Mouse (Mus musculus) embryonic facial prominence, embryonic 12.5 days (tissue): Measurements from ENCODE around the gene Elfn2. TPM values are rescaled to one million over a fixed set of nuclear protein-coding genes. Genes with fewer than 3 reads are reported as not detected.

Experiments
- ATAC-seq: fragments of 200-750 bp; cut with Nextera tagmentation; 2 replicates; pipeline ENCODE4 v1.8.0; 2017; ENCODE audit not compliant: insufficient number of reproducible peaks, insufficient read depth, low FRiP score, low TSS enrichment
- H3K27ac ChIP-seq: fragments of 300-500 bp; sonication (generic); 2 replicates; pipeline ENCODE4 v1.5.1; 2016; ENCODE audit warnings: mild to moderate bottlenecking
- H3K27me3 ChIP-seq: fragments of 300-500 bp; sonication (generic); 2 replicates; pipeline ENCODE4 v1.6.1; 2016; ENCODE audit warnings: mild to moderate bottlenecking, moderate library complexity
- H3K36me3 ChIP-seq: fragments of 300-500 bp; sonication (generic); 2 replicates; pipeline ENCODE4 v1.6.1; 2016; ENCODE audit warnings: mild to moderate bottlenecking
- H3K4me1 ChIP-seq: fragments of 300-500 bp; sonication (generic); 2 replicates; pipeline ENCODE4 v1.6.1; 2016
- H3K4me2 ChIP-seq: fragments of 300-500 bp; sonication (generic); replicated peaks from 2 replicates; pipeline ENCODE4 v1.6.1; 2016; ENCODE audit warnings: mild to moderate bottlenecking, moderate library complexity
- H3K4me3 ChIP-seq: fragments of 300-500 bp; sonication (generic); 2 replicates; pipeline ENCODE4 v1.5.1; 2016; ENCODE audit warnings: mild to moderate bottlenecking
- H3K9ac ChIP-seq: fragments of 300-500 bp; sonication (generic); 2 replicates; pipeline ENCODE4 v1.6.1; 2016; ENCODE audit warnings: mild to moderate bottlenecking, moderate library complexity
- H3K9me3 ChIP-seq: fragments of 300-500 bp; sonication (generic); 2 replicates; pipeline ENCODE4 v1.6.1; 2016; ENCODE audit warnings: mild to moderate bottlenecking, moderate library complexity
- WGBS: fragments of 180-500 bp; shearing (Covaris S2); methylation state at CpG from one replicate; pipeline ENCODE4 v1.1.7; 2016; 5-methylcytosine and 5-hydroxymethylcytosine counted together
- polyA plus RNA-seq: library from polyadenylated mRNA; unstranded; fragments of >200 nt; fragmentation: Nextera tagmentation; extraction: Ambion mirVana; gene quantifications from 2 replicates; pipeline ENCODE4 v1.2.1, GENCODE M21; 2016

Gene Elfn2
- polyA plus RNA-seq, 1 experiment from 2014 or later: 0.06 TPM

- Histone ChIP-seq H3K4me1 (peaks cover 9% of the 10 kb centered on the region; the same call in 1 of the 2 replicates), H3K27me3 (peaks cover 39% of the 10 kb centered on the region), H3K36me3 (no peaks in the 10 kb centered on the region), H3K9ac (no peak overlapping the region), H3K27ac (no peak overlapping the region), H3K4me3 (no peak overlapping the region), H3K9me3 (no peaks in the 10 kb centered on the region), H3K4me2 (no peak overlapping the region)
- 49% methylated on average over 5 of the region's 5 CpGs for WGBS
- ATAC-seq: no peak
Measured at GRCm38 (mm10) chr15:78677708-78678107, 40.9 kb downstream of the Elfn2 start.

GRCm38 (mm10) chr15:78677015-78677414 is 41.6 kb downstream of the Elfn2 start:
- Histone ChIP-seq H3K4me3 (no peak overlapping the region), H3K9me3 (no peaks in the 10 kb centered on the region), H3K9ac (no peak overlapping the region), H3K27ac (no peak overlapping the region), H3K27me3 (peaks cover 46% of the 10 kb centered on the region), H3K4me1 (peaks cover 9% of the 10 kb centered on the region; the same call in 1 of the 2 replicates), H3K36me3 (no peaks in the 10 kb centered on the region), H3K4me2 (no peak overlapping the region)
- ATAC-seq: no peak
- WGBS: 83% methylated on average over 9 of the region's 9 CpGs

GRCm38 (mm10) chr15:78674912-78675412 is 43.6 kb downstream of the Elfn2 start:
- Histone ChIP-seq H3K4me3 (no peak overlapping the region), H3K27me3 (peaks cover 65% of the 10 kb centered on the region), H3K4me1 (0 out of 2 replicates have a peak, but pooled peaks cover 5% of the 10 kb centered on the region), H3K9ac (no peak overlapping the region), H3K36me3 (no peaks in the 10 kb centered on the region), H3K27ac (no peak overlapping the region), H3K4me2 (no peak overlapping the region), H3K9me3 (no peaks in the 10 kb centered on the region)
- no peak for ATAC-seq
- 70% methylated on average over 6 of the region's 6 CpGs for WGBS

- peaks cover 65% of the 10 kb centered on the region for H3K27me3 ChIP-seq
- no peaks in the 10 kb centered on the region for H3K9me3 ChIP-seq
- H3K4me1 ChIP-seq: 0 out of 2 replicates have a peak, but pooled peaks cover 5% of the 10 kb centered on the region
- no peak overlapping the region for H3K9ac ChIP-seq
- WGBS: 79% methylated on average over 19 of the region's 19 CpGs
- no peak overlapping the region for H3K4me2 ChIP-seq
- no peaks in the 10 kb centered on the region for H3K36me3 ChIP-seq
- no peak overlapping the region for H3K4me3 ChIP-seq
- H3K27ac ChIP-seq: no peak overlapping the region
- no peak for ATAC-seq
Measured at GRCm38 (mm10) chr15:78673436-78673835, 45.1 kb downstream of the Elfn2 start.

GRCm38 (mm10) chr15:78670341-78670740 is 48.2 kb downstream of the Elfn2 start:
- H3K4me3 ChIP-seq: no peak overlapping the region
- 41% methylated on average over 5 of the region's 5 CpGs for WGBS
- no peaks in the 10 kb centered on the region for H3K36me3 ChIP-seq
- ATAC-seq: no peak
- no peak overlapping the region for H3K9ac ChIP-seq
- 0 out of 2 replicates have a peak, but pooled peaks cover 5% of the 10 kb centered on the region for H3K4me1 ChIP-seq
- peaks cover 52% of the 10 kb centered on the region for H3K27me3 ChIP-seq
- H3K4me2 ChIP-seq: no peak overlapping the region
- H3K27ac ChIP-seq: no peak overlapping the region
- H3K9me3 ChIP-seq: no peaks in the 10 kb centered on the region

- Histone ChIP-seq H3K9ac (no peak overlapping the region), H3K4me1 (no peaks in the 10 kb centered on the region), H3K36me3 (no peaks in the 10 kb centered on the region), H3K4me2 (no peak overlapping the region), H3K9me3 (no peaks in the 10 kb centered on the region), H3K4me3 (no peak overlapping the region), H3K27ac (no peak overlapping the region), H3K27me3 (peaks cover 43% of the 10 kb centered on the region)
- WGBS: 64% methylated on average over 10 of the region's 10 CpGs
- no peak for ATAC-seq
Measured at GRCm38 (mm10) chr15:78669221-78669871, 49.2 kb downstream of the Elfn2 start.

GRCm38 (mm10) chr15:78664268-78664667 is 54.3 kb downstream of the Elfn2 start:
- H3K27me3 ChIP-seq: no peaks in the 10 kb centered on the region
- no peaks in the 10 kb centered on the region for H3K9me3 ChIP-seq
- H3K4me1 ChIP-seq: no peaks in the 10 kb centered on the region
- H3K9ac ChIP-seq: no peak overlapping the region
- H3K27ac ChIP-seq: no peak overlapping the region
- 66% methylated on average over 5 of the region's 5 CpGs for WGBS
- no peaks in the 10 kb centered on the region for H3K36me3 ChIP-seq
- no peak overlapping the region for H3K4me2 ChIP-seq
- no peak overlapping the region for H3K4me3 ChIP-seq
- no peak for ATAC-seq

- Histone ChIP-seq H3K27ac (no peak overlapping the region), H3K4me2 (no peak overlapping the region), H3K27me3 (peaks cover 5% of the 10 kb centered on the region; the same call in 1 of the 2 replicates), H3K9me3 (no peaks in the 10 kb centered on the region), H3K36me3 (no peaks in the 10 kb centered on the region), H3K4me3 (no peak overlapping the region), H3K4me1 (no peaks in the 10 kb centered on the region), H3K9ac (no peak overlapping the region)
- WGBS: 38% methylated on average over 4 of the region's 4 CpGs
- no peak for ATAC-seq
Measured at GRCm38 (mm10) chr15:78651169-78651568, 67.4 kb downstream of the Elfn2 start.

- WGBS: 66% methylated on average over 4 of the region's 4 CpGs
- no peak overlapping the region for H3K9ac ChIP-seq
Measured at GRCm38 (mm10) chr15:78647746-78648145, 70.8 kb downstream of the Elfn2 start.

GRCm38 (mm10) chr15:78644606-78645005 is 74.0 kb downstream of the Elfn2 start:
- no peak overlapping the region for H3K4me2 ChIP-seq
- no peaks in the 10 kb centered on the region for H3K9me3 ChIP-seq
- 0 out of 2 replicates have a peak, but pooled peaks cover 3% of the 10 kb centered on the region for H3K27me3 ChIP-seq
- H3K36me3 ChIP-seq: no peaks in the 10 kb centered on the region
- no peak overlapping the region for H3K27ac ChIP-seq
- ATAC-seq: no peak
- H3K4me1 ChIP-seq: no peaks in the 10 kb centered on the region
- no peak overlapping the region for H3K9ac ChIP-seq
- no peak overlapping the region for H3K4me3 ChIP-seq
- WGBS: 55% methylated on average over 8 of the region's 8 CpGs

More at GRCm38 (mm10) chr15:78647746-78648145, 70.8 kb downstream of the Elfn2 start:
- H3K4me2 ChIP-seq: no peak overlapping the region
- H3K9me3 ChIP-seq: no peaks in the 10 kb centered on the region
- H3K36me3 ChIP-seq: no peaks in the 10 kb centered on the region
- peaks cover 5% of the 10 kb centered on the region; the same call in 1 of the 2 replicates for H3K27me3 ChIP-seq
- no peak overlapping the region for H3K4me3 ChIP-seq
- no peaks in the 10 kb centered on the region for H3K4me1 ChIP-seq
- ATAC-seq: no peak
- no peak overlapping the region for H3K27ac ChIP-seq

GRCm38 (mm10) chr15:78643633-78644032 is 74.9 kb downstream of the Elfn2 start:
- Histone ChIP-seq H3K27me3 (0 out of 2 replicates have a peak, but pooled peaks cover 5% of the 10 kb centered on the region), H3K27ac (no peak overlapping the region), H3K9ac (no peak overlapping the region), H3K4me3 (no peak overlapping the region), H3K36me3 (no peaks in the 10 kb centered on the region), H3K4me1 (no peaks in the 10 kb centered on the region), H3K9me3 (no peaks in the 10 kb centered on the region), H3K4me2 (no peak overlapping the region)
- WGBS: 17% methylated on average over 6 of the region's 6 CpGs
- no peak for ATAC-seq

- Histone ChIP-seq H3K27ac (no peak overlapping the region), H3K4me2 (no peak overlapping the region), H3K4me1 (peaks cover 3% of the 10 kb centered on the region; the same call in 1 of the 2 replicates)
Measured at GRCm38 (mm10) chr15:78635231-78635630, 83.3 kb downstream of the Elfn2 start.

More at GRCm38 (mm10) chr15:78635231-78635630, 83.3 kb downstream of the Elfn2 start:
- WGBS: 37% methylated on average over 7 of the region's 7 CpGs
- Histone ChIP-seq H3K9me3 (no peaks in the 10 kb centered on the region), H3K4me3 (no peak overlapping the region), H3K9ac (no peak overlapping the region), H3K36me3 (no peaks in the 10 kb centered on the region), H3K27me3 (peaks cover 11% of the 10 kb centered on the region; the same call in 1 of the 2 replicates)
- ATAC-seq: no peak
